Mouse (Mus musculus): ENCODE measurements around the gene Nup50.

The Nup50 gene

GRCm38 (mm10) chr15:84922884-84923507 is at the start of gene Nup50:
TSS of gene Nup50 (plus strand) at chr15:84923411.
- peak; percentile 100 for DNase-seq

GRCm38 (mm10) chr15:84873867-84874266 is 49.3 kb upstream of the Nup50 start:
- no peak for DNase-seq

GRCm38 (mm10) chr15:84877029-84877815 is 46.0 kb upstream of the Nup50 start:
- no peak for DNase-seq

- DNase-seq, result peak; percentile 43 to 71
These were observed 35.1 kb upstream of the Nup50 start for GRCm38 (mm10) chr15:84888066-84888465.

GRCm38 (mm10) chr15:84891246-84891645 is 32.0 kb upstream of the Nup50 start:
- no peak for DNase-seq

- peak; percentile 75 to 84 for DNase-seq
These were observed 31.6 kb upstream of the Nup50 start for GRCm38 (mm10) chr15:84891658-84892057.

- DNase-seq, result peak in 1 of 2 experiments; percentile 19
These were observed 27.0 kb upstream of the Nup50 start for GRCm38 (mm10) chr15:84896216-84896615.

- no peak for DNase-seq
These were observed 26.5 kb upstream of the Nup50 start for GRCm38 (mm10) chr15:84896664-84897063.

GRCm38 (mm10) chr15:84898077-84898476 is 25.1 kb upstream of the Nup50 start:
- peak in 1 of 2 experiments; percentile 20 for DNase-seq

GRCm38 (mm10) chr15:84903843-84904385 is 19.3 kb upstream of the Nup50 start:
- no peak for DNase-seq

GRCm38 (mm10) chr15:84913201-84913600 is 10.0 kb upstream of the Nup50 start:
- no peak for DNase-seq

- no peak for DNase-seq
These were observed 3.3 kb upstream of the Nup50 start, which contains the start of gene Gm29666 for GRCm38 (mm10) chr15:84919938-84920337. TSS of gene Gm29666 (minus strand) at chr15:84920038.

GRCm38 (mm10) chr15:84923508-84924181 is 434 bp downstream of the Nup50 start:
- DNase-seq, result no peak

GRCm38 (mm10) chr15:84924781-84925315 is 1.6 kb downstream of the Nup50 start:
- peak in 1 of 2 experiments; percentile 35 for DNase-seq

GRCm38 (mm10) chr15:84925495-84926018 is 2.3 kb downstream of the Nup50 start:
- no peak for DNase-seq

- no peak for DNase-seq
These were observed 9.1 kb downstream of the Nup50 start for GRCm38 (mm10) chr15:84932351-84932750.

GRCm38 (mm10) chr15:84934901-84935300 is 11.7 kb downstream of the Nup50 start:
- DNase-seq, result no peak

- DNase-seq, result no peak
These were observed 16.9 kb downstream of the Nup50 start for GRCm38 (mm10) chr15:84940102-84940501.

- DNase-seq, result peak in 1 of 2 experiments; percentile 40
These were observed 19.6 kb downstream of the Nup50 start for GRCm38 (mm10) chr15:84942647-84943285.

GRCm38 (mm10) chr15:84944319-84944718 is 21.1 kb downstream of the Nup50 start:
- DNase-seq, result no peak

- no peak for DNase-seq
These were observed 25.8 kb downstream of the Nup50 start for GRCm38 (mm10) chr15:84948990-84949389.

GRCm38 (mm10) chr15:84950053-84950452 is 26.8 kb downstream of the Nup50 start:
- DNase-seq, result no peak

Data from cerebellum, postnatal 25 days (tissue).